Mouse (Mus musculus): ENCODE measurements around the gene 1700037H04Rik.
"Not testable (repeated sequence)": the region's sequence is repeated elsewhere in the genome, so short reads cannot be mapped to it uniquely, and the experiment has no call there.

1700037H04Rik gene

GRCm38 (mm10) chr2:131125157-131125963 is 34.5 kb downstream of the 1700037H04Rik start:
- DNase-seq = no peak

GRCm38 (mm10) chr2:131124166-131124565 is 35.7 kb downstream of the 1700037H04Rik start:
- no peak for DNase-seq

- DNase-seq = no peak
Observed at GRCm38 (mm10) chr2:131118968-131119574, 40.8 kb downstream of the 1700037H04Rik start.

GRCm38 (mm10) chr2:131105989-131106388 is 53.9 kb downstream of the 1700037H04Rik start:
- no peak for DNase-seq

GRCm38 (mm10) chr2:131105061-131105460 is 54.8 kb downstream of the 1700037H04Rik start:
- not testable (repeated sequence) for DNase-seq

GRCm38 (mm10) chr2:131104021-131104420 is 55.9 kb downstream of the 1700037H04Rik start:
- DNase-seq = no peak

- no peak for DNase-seq
Observed at GRCm38 (mm10) chr2:131101530-131101929, 58.4 kb downstream of the 1700037H04Rik start.

- no peak for DNase-seq
Observed at GRCm38 (mm10) chr2:131097087-131097486, 62.8 kb downstream of the 1700037H04Rik start.

Measured in thymus, postnatal 4 days (tissue).